Mouse (Mus musculus): ENCODE measurements around the gene Mapk6.

DNA sequence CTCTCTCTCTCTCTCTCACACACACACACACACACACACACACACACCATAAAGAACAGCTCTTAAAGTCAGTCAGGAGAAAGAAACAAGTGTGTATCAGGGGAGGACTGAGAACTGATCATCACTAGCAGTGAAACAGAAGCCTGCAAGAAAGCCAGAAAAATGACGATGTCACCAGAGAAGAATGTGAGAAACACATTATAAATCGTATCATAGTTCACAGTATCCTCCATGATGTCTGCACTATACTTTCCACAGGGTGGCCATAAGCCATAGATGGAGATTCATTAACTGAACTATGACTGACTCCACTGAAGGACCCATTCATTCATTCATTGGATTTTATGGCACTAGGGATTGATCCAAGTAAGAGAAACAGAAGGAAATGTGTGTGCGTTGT is 6.3 kb downstream of the Mapk6 start:
- no peak for TF ChIP-seq CTCF (IDR thresholded peaks at IDR 0.05; ENCODE audit: borderline replicate concordance, extremely low read depth, insufficient read depth, insufficient read length)
- TF ChIP-seq POLR2A (IDR thresholded peaks at IDR 0.05; ENCODE audit: borderline replicate concordance, extremely low read depth, insufficient read depth, insufficient read length, poor library complexity, severe bottlenecking) = no peak

All from brain, embryonic 14.5 days (tissue).